Mouse (Mus musculus): ENCODE measurements around the gene Ptpre. TPM values are rescaled to one million over a fixed set of nuclear protein-coding genes. Genes with fewer than 3 reads are reported as not detected.
"Not testable (repeated sequence)": the region's sequence is repeated elsewhere in the genome, so short reads cannot be mapped to it uniquely, and the experiment has no call there.

Gene Ptpre
- total RNA-seq, 2 experiments from 2014 or later = 6.6 to 7.7 TPM

- not testable (repeated sequence) for DNase-seq (ENCODE audit: low spot score in 2 of 2)
These were observed 38.2 kb downstream of the Ptpre start for GRCm38 (mm10) chr7:135575319-135576069.

- no peak for DNase-seq (ENCODE audit: low spot score in 2 of 2)
These were observed 39.0 kb downstream of the Ptpre start for GRCm38 (mm10) chr7:135576329-135576728.

GRCm38 (mm10) chr7:135578715-135579325 is 41.5 kb downstream of the Ptpre start:
- no peak for DNase-seq (ENCODE audit: low spot score in 2 of 2)

- no peak for DNase-seq (ENCODE audit: low spot score in 2 of 2)
These were observed 43.2 kb downstream of the Ptpre start for GRCm38 (mm10) chr7:135580306-135581091.

- no peak for DNase-seq (ENCODE audit: low spot score in 2 of 2)
These were observed 43.8 kb downstream of the Ptpre start for GRCm38 (mm10) chr7:135581128-135581527.

DNA sequence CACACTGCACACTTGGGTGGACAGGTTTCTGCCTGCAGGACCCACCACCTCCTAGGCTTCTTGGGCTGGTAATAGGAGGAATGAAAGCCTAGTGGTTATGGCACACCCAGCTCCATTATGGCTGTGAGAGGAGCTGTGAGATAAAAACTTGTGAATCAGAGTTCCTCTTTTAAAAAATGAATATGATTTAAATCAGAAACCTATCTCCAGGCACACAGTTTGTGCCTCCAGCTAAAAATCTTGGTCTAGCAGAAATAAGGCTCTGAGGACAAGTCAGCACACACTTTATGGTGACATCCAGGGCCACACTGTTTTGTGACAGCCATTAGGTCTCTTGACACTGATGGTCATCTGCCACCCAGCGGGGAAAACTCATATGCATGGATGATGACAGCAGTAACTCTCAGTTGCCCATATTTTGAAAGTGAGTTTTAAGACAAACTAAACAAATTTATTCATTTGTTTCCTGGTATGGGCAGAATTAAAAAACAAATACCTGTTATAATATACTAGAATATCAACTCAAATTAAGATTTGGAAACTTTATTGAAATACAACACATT is 47.9 kb downstream of the Ptpre start:
- DNase-seq (ENCODE audit: low spot score in 2 of 2) = no peak

GRCm38 (mm10) chr7:135586402-135586801 is 49.1 kb downstream of the Ptpre start:
- DNase-seq (ENCODE audit: low spot score in 2 of 2) = no peak

DNA sequence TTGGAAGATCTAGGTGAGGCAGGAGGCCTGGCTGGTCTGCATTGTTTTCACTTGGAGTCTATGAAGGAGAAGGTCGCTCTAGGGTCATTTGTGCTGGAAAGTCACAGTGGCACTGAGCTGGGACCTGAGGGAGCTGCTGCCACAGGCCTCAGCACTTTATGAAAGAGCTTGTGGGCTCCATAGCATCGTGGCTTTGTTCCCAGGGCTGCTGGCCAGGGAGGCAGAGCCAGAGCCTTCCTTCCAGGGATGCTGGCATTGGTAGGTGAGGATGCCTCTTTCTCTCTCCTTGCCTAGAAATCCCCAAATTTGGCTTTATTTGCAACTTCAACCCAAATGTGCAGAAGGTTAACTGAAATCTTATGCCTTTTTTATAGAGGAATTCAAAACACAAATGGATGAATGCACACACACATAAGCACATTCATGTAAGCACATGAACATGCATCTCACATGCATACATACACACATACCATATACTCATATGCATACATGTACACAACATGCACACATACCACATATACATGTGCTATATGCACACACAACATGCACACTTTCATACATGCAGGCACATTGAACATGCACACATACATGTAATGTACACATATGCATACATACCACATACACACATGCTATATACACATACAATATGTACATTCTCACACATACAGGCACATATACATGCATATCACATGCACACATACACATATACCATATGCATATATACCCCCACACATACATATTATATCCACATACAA is 50.7 kb downstream of the Ptpre start:
- DNase-seq (ENCODE audit: low spot score in 2 of 2) = no peak

DNA sequence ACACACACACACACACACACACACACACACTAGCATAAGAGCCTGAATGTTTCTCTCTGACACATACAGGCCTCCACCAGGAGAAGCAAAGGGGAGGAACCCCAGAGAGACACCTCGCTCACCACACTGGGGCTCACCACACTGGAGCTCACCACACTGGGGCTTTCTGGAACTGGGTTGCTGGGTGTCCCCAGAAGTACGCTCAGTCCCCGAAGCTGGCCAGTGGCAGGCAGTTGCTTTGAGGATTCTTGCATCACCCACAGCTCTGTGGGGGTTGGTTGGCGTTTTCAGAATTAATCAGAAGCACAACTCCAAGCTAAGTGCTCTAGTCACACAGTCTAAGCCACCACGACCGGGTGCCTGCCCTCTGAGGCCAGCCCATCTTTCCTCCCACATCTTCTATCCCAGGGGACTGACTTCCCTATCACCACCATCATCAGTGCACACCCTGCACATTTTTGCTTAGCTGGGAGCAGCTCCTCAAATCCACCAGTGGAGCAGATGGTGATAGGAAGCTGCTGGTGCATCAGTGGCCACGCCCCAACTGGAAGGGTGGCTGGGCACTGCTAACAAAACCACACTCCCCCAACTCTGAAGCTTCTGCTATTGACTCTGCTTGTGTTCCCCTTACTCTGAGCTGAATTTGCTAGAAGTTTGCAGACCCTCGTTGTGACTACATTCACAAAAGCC is 51.5 kb downstream of the Ptpre start:
- no peak for DNase-seq (ENCODE audit: low spot score in 2 of 2)

GRCm38 (mm10) chr7:135591461-135591860 is 54.2 kb downstream of the Ptpre start:
- no peak for DNase-seq (ENCODE audit: low spot score in 2 of 2)

DNA sequence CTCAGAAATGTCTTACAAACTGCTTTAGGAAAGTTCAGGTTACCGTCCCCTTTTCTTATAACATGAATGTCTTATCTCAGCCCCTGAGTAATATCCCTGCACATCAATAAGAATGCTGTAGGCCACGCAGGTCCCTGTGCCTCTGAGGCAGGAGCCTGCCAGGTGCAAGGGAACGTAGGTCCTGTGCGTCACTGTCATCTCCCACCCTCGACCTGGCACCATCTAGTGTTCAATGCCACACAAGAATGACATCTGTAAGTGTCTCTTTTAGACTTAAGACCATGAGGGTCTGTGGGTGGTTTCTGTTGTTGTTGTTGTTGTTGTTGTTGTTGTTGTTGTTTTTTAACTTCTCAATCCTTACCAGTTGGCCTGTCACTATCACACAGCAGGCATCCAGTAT is 56.0 kb downstream of the Ptpre start:
- DNase-seq (ENCODE audit: low spot score in 2 of 2) = no peak

DNA sequence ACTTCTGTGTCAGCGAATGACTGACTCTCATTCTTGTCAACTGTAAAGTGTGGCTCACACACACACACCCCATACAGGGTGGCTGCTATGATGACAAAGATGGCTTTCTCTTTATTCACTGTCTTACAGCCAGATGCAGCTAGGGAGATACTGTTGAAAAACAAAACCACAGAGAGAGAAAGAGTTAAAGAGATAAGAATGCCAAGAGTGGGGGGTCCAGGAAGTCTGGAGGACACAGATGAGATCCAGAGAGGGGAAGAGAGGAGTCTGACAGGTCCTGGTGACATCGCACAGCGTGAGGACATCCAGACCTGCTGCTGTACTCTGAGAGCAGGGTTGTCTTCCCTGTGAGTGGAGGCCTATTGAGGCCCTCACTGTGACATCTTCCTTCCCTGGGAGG is 56.5 kb downstream of the Ptpre start:
- no peak for DNase-seq (ENCODE audit: low spot score in 2 of 2)

DNA sequence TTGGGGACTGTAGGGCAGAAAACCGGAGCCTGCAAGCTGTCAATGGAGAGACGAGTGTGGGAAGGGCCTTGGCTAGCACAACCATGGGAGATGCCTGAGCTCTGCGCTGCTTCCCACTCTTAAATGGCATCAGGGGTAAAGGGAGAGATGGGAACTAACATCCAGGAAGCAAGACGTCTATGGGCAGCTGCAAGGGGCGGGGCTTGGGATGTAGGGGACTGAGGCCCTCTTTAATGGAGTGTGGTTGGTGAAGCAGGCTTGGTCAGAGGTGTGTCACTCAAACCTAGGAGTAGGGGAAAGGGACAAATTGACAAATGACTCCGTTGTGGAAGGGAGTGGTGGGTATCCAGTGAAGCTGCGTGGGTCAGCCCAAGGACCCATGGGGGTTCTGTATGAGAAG is 57.4 kb downstream of the Ptpre start:
- DNase-seq (ENCODE audit: low spot score in 2 of 2) = no peak

DNA sequence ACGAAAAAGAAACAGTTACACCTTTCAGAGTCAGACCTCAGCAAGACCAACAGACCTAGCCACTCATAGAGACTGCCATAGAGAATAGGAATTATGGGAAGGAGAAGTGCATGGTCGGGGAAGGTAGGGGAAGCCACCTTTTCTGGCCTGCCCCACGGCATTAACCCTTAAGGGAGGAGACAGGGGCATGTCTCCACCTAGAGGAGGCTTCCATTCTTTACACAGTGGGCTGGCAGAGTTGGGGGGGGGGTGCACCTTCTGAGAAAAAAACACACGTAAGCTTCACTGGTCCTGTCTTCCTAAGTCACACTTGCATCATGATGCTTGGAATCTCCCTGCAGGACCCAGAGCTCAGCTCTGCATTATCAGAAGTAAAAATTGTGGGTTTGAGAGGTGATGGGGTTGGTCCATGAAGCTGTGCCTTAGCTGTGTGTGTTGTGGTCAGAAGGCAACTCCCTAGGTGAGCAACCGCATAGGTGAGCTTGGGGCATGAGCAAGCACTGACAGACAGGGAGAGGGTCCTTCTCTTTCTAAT is 58.4 kb downstream of the Ptpre start:
- DNase-seq (ENCODE audit: low spot score in 2 of 2) = no peak

DNA sequence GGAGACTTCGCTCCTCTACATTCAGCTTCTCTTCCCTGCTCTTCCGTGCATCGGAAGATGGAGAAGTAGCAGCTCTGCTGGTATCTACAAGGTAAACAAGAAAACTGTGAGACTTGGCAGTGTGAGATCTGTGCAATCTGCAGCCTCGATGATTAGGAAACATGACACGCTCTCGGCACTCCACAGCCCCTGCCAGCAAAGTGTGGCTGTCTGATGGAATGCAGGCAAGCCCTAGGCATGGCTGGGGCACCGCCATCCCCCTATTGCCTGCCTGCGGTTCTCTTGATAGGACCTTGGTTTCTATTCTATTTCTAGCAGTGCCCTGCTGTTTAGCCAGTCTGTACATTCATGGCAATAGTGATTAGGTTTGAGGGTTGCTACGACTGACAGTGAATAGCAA is 59.7 kb downstream of the Ptpre start:
- no peak for DNase-seq (ENCODE audit: low spot score in 2 of 2)

- DNase-seq (ENCODE audit: low spot score in 2 of 2) = no peak
These were observed 60.5 kb downstream of the Ptpre start for GRCm38 (mm10) chr7:135597604-135598289.

DNA sequence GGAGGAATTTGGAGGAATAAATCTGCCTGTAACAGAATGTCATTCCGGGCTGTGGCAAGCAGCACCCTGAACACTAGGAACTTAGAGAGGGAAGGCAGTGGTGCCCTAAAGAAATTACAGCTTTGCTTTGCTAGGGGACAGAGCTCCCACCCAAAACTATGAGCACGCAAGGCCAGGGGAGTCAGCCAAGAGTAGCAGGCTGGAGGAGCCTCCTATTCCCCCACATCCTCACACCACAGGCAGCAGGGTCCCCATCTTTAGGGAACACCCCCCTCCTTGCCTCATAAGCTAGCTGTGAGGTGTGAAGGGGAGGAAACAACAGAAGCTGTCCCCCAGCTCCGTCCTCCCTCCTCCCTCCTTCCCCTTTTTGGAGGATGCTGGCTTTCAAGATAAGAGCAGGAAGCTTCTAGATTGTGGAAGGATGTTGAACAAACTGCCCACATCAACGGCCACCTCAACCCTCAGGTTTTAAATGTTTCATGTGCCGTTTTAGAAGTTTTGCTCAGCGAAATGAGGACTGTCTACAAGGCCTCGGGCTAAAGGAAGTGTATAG is 61.1 kb downstream of the Ptpre start:
- no peak for DNase-seq (ENCODE audit: low spot score in 2 of 2)

- DNase-seq (ENCODE audit: low spot score in 2 of 2) = no peak
These were observed 62.8 kb downstream of the Ptpre start for GRCm38 (mm10) chr7:135600076-135600475.

GRCm38 (mm10) chr7:135601607-135602006 is 64.3 kb downstream of the Ptpre start:
- no peak for DNase-seq (ENCODE audit: low spot score in 2 of 2)
